Mouse (Mus musculus) heart, postnatal 0 days (tissue): ENCODE results near the gene Map3k10.

ENCODE experiments used
- CTCF ChIP-seq: IDR thresholded peaks from 2 replicates; pipeline ENCODE4 v1.5.1; 2016; ENCODE audit warnings: antibody characterized with exemption, control low read depth, low read depth
- EP300 ChIP-seq: IDR thresholded peaks from 2 replicates; pipeline ENCODE4 v1.6.1; 2016; ENCODE audit warnings: antibody characterized with exemption, low read depth

DNA sequence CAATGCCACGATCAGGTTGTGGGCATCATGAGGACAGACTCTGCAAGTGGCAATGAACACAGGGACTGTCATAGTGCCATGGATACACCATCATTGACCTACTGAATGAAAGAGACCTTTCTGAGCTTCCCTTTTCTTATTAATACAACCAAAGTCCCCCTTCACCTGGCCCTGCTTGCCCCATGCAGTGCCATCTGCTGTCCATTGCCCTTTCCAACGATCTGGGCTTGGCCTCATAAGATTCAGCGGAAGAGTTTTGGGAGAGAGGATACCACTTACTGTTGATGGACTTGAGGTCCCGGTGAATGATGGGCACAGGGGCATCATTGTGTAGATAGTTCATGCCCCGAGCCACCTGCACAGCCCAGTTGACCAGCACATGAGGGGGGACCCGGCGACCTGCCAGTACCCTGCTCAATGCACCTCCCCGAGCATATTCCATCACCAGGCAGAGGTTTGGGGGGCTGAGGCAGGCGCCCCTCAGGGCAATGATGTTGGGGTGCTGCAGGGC lies 1.3 kb downstream of the Map3k10 start:
- peak; percentile 31 for TF ChIP-seq CTCF
- no peak for TF ChIP-seq EP300
